Mouse (Mus musculus) heart, postnatal 0 days (tissue): ENCODE data around the gene Gm10318.

Experiments
- CTCF ChIP-seq: IDR thresholded peaks from 2 replicates; pipeline ENCODE4 v1.5.1; 2016; ENCODE audit warnings: antibody characterized with exemption, control low read depth, low read depth
- EP300 ChIP-seq: IDR thresholded peaks from 2 replicates; pipeline ENCODE4 v1.6.1; 2016; ENCODE audit warnings: antibody characterized with exemption, low read depth

DNA sequence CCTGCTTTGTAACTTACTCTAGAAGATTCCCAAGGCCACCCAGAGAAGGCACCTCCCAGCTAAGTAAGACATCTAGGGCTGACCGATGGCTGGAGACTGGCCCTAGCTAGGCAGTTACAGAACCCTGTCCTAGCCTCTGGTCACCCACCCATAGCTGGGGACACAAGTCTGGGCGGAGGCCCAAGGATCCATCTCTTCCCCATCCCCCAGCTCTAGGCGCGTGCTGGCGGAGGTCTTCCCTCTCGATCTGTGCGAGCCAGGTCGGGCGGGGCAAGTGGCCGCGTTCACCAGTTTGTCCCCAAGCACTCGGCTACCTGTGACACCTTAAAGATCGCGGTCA is 49.2 kb downstream of the Gm10318 start:
- TF ChIP-seq CTCF (no peak), EP300 (no peak)
